Mouse (Mus musculus) brain, adult 2 months (tissue): ENCODE data around the gene Slc35f6.

Experiments used
- DNase-seq: peaks from one replicate; pipeline ENCODE4 v3.0.0; 2011; ENCODE audit warnings: low read depth, low spot score

The Slc35f6 gene

GRCm38 (mm10) chr5:30621211-30621790 lies 26.4 kb upstream of the Slc35f6 start:
- DNase-seq: no peak

GRCm38 (mm10) chr5:30621844-30622176 lies 25.9 kb upstream of the Slc35f6 start:
- DNase-seq: no peak

- peak; percentile 20 for DNase-seq
Observed at GRCm38 (mm10) chr5:30622177-30622840, 25.4 kb upstream of the Slc35f6 start.

GRCm38 (mm10) chr5:30622841-30623185 lies 24.9 kb upstream of the Slc35f6 start:
- no peak for DNase-seq

- no peak for DNase-seq
Observed at GRCm38 (mm10) chr5:30623380-30623779, 24.4 kb upstream of the Slc35f6 start.

- DNase-seq: no peak
Observed at GRCm38 (mm10) chr5:30624311-30624710, 23.4 kb upstream of the Slc35f6 start.

- no peak for DNase-seq
Observed at GRCm38 (mm10) chr5:30624908-30625307, 22.8 kb upstream of the Slc35f6 start.

- DNase-seq: no peak
Observed at GRCm38 (mm10) chr5:30625379-30625778, 22.4 kb upstream of the Slc35f6 start.

- DNase-seq: peak; percentile 68
Observed at GRCm38 (mm10) chr5:30626331-30627105, 21.2 kb upstream of the Slc35f6 start.

GRCm38 (mm10) chr5:30628511-30628910 lies 19.2 kb upstream of the Slc35f6 start:
- DNase-seq: no peak

- DNase-seq: peak; percentile 82
Observed at GRCm38 (mm10) chr5:30630401-30630800, 17.3 kb upstream of the Slc35f6 start.

- DNase-seq: no peak
Observed at GRCm38 (mm10) chr5:30632134-30632533, 15.6 kb upstream of the Slc35f6 start.

GRCm38 (mm10) chr5:30636994-30637393 lies 10.7 kb upstream of the Slc35f6 start:
- no peak for DNase-seq

- peak; percentile 86 for DNase-seq
Observed at GRCm38 (mm10) chr5:30638041-30638440, 9.7 kb upstream of the Slc35f6 start.

GRCm38 (mm10) chr5:30643477-30644179 lies 4.1 kb upstream of the Slc35f6 start:
- DNase-seq: peak; percentile 91

GRCm38 (mm10) chr5:30646036-30646435 lies 1.7 kb upstream of the Slc35f6 start:
- no peak for DNase-seq

GRCm38 (mm10) chr5:30647396-30647795 lies 337 bp upstream of the Slc35f6 start:
- DNase-seq: peak; percentile 33

- no peak for DNase-seq
Observed at GRCm38 (mm10) chr5:30649558-30649957, 1.8 kb downstream of the Slc35f6 start.

- peak; percentile 47 for DNase-seq
Observed at GRCm38 (mm10) chr5:30650756-30651155, 3.0 kb downstream of the Slc35f6 start.

GRCm38 (mm10) chr5:30651554-30651953 lies 3.8 kb downstream of the Slc35f6 start:
- no peak for DNase-seq

- no peak for DNase-seq
Observed at GRCm38 (mm10) chr5:30653246-30653645, 5.5 kb downstream of the Slc35f6 start.

- no peak for DNase-seq
Observed at GRCm38 (mm10) chr5:30655042-30655441, 7.3 kb downstream of the Slc35f6 start.
